Mouse (Mus musculus): ENCODE results near the gene Mstn. TPM values are rescaled to one million over a fixed set of nuclear protein-coding genes. Genes with fewer than 3 reads are reported as not detected.

Mstn gene
- polyA plus RNA-seq, 1 experiment = not detected

DNA sequence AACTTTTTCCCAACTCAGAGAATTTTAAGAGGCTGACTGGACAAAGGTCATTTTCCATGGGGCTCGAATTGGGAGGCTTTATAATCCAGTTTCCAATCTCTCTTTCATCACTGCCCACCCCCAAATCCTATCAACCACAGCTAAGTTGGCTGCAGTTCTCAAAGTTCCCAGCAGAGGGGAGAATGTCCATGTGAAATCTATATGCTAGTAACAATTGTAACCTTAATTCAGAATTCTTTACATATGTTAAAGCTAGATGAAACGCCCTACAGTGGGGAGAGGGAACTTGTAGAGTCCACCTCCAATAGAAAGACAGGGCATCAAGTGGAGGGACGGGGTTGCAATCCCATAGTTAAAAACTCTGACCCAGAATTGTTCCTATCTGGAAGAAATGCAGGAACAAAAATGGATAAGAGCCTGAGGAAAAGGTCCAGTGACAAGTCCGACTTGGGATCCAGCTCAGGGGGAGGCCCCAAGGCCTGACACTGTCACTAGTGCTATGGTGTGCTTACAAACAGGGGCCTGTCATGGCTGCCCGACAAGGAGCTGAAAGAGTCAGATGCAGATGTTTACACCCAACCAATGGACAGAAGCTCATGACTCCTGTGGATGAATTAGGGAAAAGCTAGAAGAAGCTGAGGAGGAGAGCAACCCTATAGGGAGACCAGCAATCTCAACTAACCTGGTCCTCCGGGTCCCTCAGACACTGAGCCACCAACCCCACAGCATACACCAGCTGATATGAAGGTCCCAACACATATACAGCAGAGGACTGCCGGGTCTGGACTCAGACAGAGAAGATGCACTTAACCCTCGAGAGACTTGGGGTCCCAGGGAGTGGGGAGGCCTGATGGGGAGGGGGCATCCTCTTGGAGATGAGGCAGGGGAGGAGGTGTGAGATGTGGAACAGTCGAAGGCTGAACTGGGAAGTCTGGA lies 8.1 kb upstream of the Mstn start:
- TF ChIP-seq POLR2A (IDR thresholded peaks at IDR 0.05; ENCODE audit: borderline replicate concordance, control insufficient read depth, low read depth, low read length) (no peak), CTCF (IDR thresholded peaks at IDR 0.05; ENCODE audit: control insufficient read depth, insufficient read depth, low read length) (no peak)
- WGBS = 47% methylated on average over 9 of the region's 9 CpGs
- H3K4me3 ChIP-seq (replicated peaks; ENCODE audit: control insufficient read depth, low read depth, low read length) = no peak overlapping the region
- no peaks in the 10 kb centered on the region for H3K4me1 ChIP-seq (ENCODE audit: control insufficient read depth, insufficient read depth, low read length)
- H3K27ac ChIP-seq (ENCODE audit: control insufficient read depth, insufficient read depth, low read depth, low read length, poor library complexity) = no peak overlapping the region

DNA sequence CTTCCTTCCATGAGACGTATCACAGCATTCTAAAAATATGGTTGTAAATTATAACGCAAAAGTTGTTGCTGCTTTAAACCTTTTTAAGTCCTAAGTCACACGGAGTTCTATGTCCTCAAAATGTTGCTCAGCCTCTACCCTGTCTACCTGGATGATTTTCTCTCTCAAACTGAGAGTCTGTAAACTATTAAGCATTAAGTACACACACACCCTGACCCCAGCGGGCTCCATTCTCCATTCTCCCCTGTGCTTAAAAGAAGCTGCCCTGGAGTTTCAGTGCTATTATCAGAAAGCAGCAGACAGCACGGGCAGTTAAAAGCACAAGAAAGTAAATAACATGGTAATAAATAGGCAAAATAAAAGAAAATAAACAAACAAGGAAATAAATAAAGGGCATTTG lies 2.3 kb upstream of the Mstn start:
- 75% methylated on average over 5 of the region's 5 CpGs for WGBS
- Histone ChIP-seq H3K27ac (ENCODE audit: control insufficient read depth, insufficient read depth, low read depth, low read length, poor library complexity) (no peak overlapping the region), H3K4me3 (replicated peaks; ENCODE audit: control insufficient read depth, low read depth, low read length) (no peak overlapping the region), H3K4me1 (ENCODE audit: control insufficient read depth, insufficient read depth, low read length) (no peaks in the 10 kb centered on the region)
- TF ChIP-seq POLR2A (IDR thresholded peaks at IDR 0.05; ENCODE audit: borderline replicate concordance, control insufficient read depth, low read depth, low read length) (no peak), CTCF (IDR thresholded peaks at IDR 0.05; ENCODE audit: control insufficient read depth, insufficient read depth, low read length) (no peak)

- Histone ChIP-seq H3K4me3 (replicated peaks; ENCODE audit: control insufficient read depth, low read depth, low read length) (no peak overlapping the region), H3K27ac (ENCODE audit: control insufficient read depth, insufficient read depth, low read depth, low read length, poor library complexity) (no peak overlapping the region), H3K4me1 (ENCODE audit: control insufficient read depth, insufficient read depth, low read length) (no peaks in the 10 kb centered on the region)
- 86% methylated on average over 8 of the region's 8 CpGs for WGBS
- TF ChIP-seq CTCF (IDR thresholded peaks at IDR 0.05; ENCODE audit: control insufficient read depth, insufficient read depth, low read length) (no peak), POLR2A (IDR thresholded peaks at IDR 0.05; ENCODE audit: borderline replicate concordance, control insufficient read depth, low read depth, low read length) (no peak)
Observed at GRCm38 (mm10) chr1:53060499-53060898, 941 bp upstream of the Mstn start.

- Histone ChIP-seq H3K4me3 (replicated peaks; ENCODE audit: control insufficient read depth, low read depth, low read length) (no peak overlapping the region), H3K27ac (ENCODE audit: control insufficient read depth, insufficient read depth, low read depth, low read length, poor library complexity) (no peak overlapping the region), H3K4me1 (ENCODE audit: control insufficient read depth, insufficient read depth, low read length) (no peaks in the 10 kb centered on the region)
- 83% methylated on average over 13 of the region's 13 CpGs for WGBS
- TF ChIP-seq CTCF (IDR thresholded peaks at IDR 0.05; ENCODE audit: control insufficient read depth, insufficient read depth, low read length) = no peak
- no peak for TF ChIP-seq POLR2A (IDR thresholded peaks at IDR 0.05; ENCODE audit: borderline replicate concordance, control insufficient read depth, low read depth, low read length)
Observed at GRCm38 (mm10) chr1:53061871-53062608, 600 bp downstream of the Mstn start.

- no peak overlapping the region for H3K27ac ChIP-seq (ENCODE audit: control insufficient read depth, insufficient read depth, low read depth, low read length, poor library complexity)
- no peaks in the 10 kb centered on the region for H3K4me1 ChIP-seq (ENCODE audit: control insufficient read depth, insufficient read depth, low read length)
- 81% methylated on average over 4 of the region's 4 CpGs for WGBS
- H3K4me3 ChIP-seq (replicated peaks; ENCODE audit: control insufficient read depth, low read depth, low read length) = no peak overlapping the region
- TF ChIP-seq CTCF (IDR thresholded peaks at IDR 0.05; ENCODE audit: control insufficient read depth, insufficient read depth, low read length) (no peak), POLR2A (IDR thresholded peaks at IDR 0.05; ENCODE audit: borderline replicate concordance, control insufficient read depth, low read depth, low read length) (no peak)
Observed at GRCm38 (mm10) chr1:53063921-53064320, 2.5 kb downstream of the Mstn start.

DNA sequence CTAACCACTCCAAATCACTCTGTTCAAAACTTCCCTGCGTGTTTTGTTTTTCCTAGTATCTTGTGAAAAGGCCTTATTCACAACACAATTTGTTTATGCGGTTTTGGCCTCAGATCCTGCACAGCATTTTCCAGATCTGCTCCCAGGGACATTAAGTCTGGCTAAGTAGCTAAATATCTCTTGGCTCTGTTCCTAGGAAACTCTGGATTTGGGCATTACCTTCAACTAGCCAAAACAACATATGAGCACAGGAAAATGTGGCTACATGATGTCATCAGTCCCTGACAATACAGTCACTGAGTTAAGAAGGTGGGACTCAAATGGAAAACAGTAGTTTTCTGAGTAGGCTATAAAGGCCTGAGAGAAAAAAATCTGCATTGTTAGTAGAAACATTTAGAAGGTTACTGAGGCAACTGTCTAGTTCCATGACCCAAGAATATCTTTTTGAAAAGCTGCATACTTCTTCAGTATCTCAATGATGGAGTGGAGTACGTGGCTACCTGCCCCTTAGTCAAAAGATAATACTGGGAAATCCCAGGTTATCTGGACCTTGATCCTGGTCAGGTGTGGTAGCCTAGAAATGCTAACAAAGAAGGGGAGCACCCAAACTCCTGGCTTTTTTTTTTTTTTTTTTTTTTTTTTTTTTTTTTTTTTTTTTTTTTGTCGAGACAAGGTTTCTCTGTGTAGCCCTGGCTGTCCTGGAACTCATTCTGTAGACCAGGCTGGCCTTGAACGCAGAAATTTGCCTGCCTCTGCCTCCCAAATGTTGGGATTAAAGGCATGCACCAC lies 8.5 kb downstream of the Mstn start:
- Histone ChIP-seq H3K4me1 (ENCODE audit: control insufficient read depth, insufficient read depth, low read length) (no peaks in the 10 kb centered on the region), H3K27ac (ENCODE audit: control insufficient read depth, insufficient read depth, low read depth, low read length, poor library complexity) (no peak overlapping the region), H3K4me3 (replicated peaks; ENCODE audit: control insufficient read depth, low read depth, low read length) (no peak overlapping the region)
- WGBS = 78% methylated on average over 5 of the region's 5 CpGs
- TF ChIP-seq POLR2A (IDR thresholded peaks at IDR 0.05; ENCODE audit: borderline replicate concordance, control insufficient read depth, low read depth, low read length) = no peak
- TF ChIP-seq CTCF (IDR thresholded peaks at IDR 0.05; ENCODE audit: control insufficient read depth, insufficient read depth, low read length) = no peak

DNA sequence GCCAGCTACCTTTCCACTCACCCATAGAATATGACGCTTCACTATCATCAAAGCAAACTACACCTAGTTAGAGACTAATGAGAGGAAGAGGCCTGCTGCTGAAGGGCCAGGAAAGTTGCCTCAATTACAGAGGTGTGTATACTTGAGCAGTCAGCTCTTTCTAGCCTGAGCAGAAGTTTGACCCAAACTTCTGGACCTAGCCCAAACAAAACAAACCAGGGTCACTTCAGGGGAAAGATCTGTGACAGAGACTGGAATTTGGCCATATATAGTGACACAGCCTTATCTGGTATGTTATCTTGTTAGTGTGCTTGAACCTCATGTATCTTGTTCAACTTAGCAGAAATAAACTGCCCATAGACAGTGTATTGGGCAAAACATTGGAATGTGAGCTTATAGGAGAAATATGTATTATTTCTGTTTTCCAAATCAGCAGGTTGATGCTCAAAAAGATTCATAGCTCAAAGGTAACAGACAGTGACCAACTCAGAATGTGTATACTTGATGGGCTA lies 9.3 kb downstream of the Mstn start:
- WGBS = 93% methylated on average over 1 of the region's 1 CpGs
- no peaks in the 10 kb centered on the region for H3K4me1 ChIP-seq (ENCODE audit: control insufficient read depth, insufficient read depth, low read length)
- TF ChIP-seq POLR2A (IDR thresholded peaks at IDR 0.05; ENCODE audit: borderline replicate concordance, control insufficient read depth, low read depth, low read length) (no peak), CTCF (IDR thresholded peaks at IDR 0.05; ENCODE audit: control insufficient read depth, insufficient read depth, low read length) (no peak)
- H3K27ac ChIP-seq (ENCODE audit: control insufficient read depth, insufficient read depth, low read depth, low read length, poor library complexity) = no peak overlapping the region
- no peak overlapping the region for H3K4me3 ChIP-seq (replicated peaks; ENCODE audit: control insufficient read depth, low read depth, low read length)

Data from bone marrow, adult 2 months (tissue).